Mouse (Mus musculus): Measurements from ENCODE around the gene Nkain4. TPM values are rescaled to one million over a fixed set of nuclear protein-coding genes. Genes with fewer than 3 reads are reported as not detected.

Nkain4 gene
- polyA plus RNA-seq, 1 experiment from 2014 or later, result 109 TPM

GRCm38 (mm10) chr2:180902086-180902485 lies 52.4 kb downstream of the Nkain4 start:
- H3K27me3 ChIP-seq, result peaks cover 5% of the 10 kb centered on the region; the same call in 1 of the 2 replicates
- H3K27ac ChIP-seq, result no peak overlapping the region
- ATAC-seq (ENCODE audit: borderline replicate concordance, extremely low read depth, low FRiP score, low TSS enrichment), result no peak
- H3K9ac ChIP-seq, result no peak overlapping the region
- H3K9me3 ChIP-seq, result no peaks in the 10 kb centered on the region
- H3K4me1 ChIP-seq, result no peaks in the 10 kb centered on the region
- no peak overlapping the region for H3K4me2 ChIP-seq
- H3K4me3 ChIP-seq, result no peak overlapping the region
- peaks cover 29% of the 10 kb centered on the region for H3K36me3 ChIP-seq
- 35% methylated on average over 2 of the region's 2 CpGs for WGBS

- Histone ChIP-seq H3K36me3 (no peaks in the 10 kb centered on the region), H3K27me3 (peaks cover 43% of the 10 kb centered on the region), H3K4me2 (no peak overlapping the region), H3K27ac (no peak overlapping the region), H3K4me1 (peaks cover 20% of the 10 kb centered on the region), H3K4me3 (no peak overlapping the region), H3K9ac (no peak overlapping the region), H3K9me3 (no peaks in the 10 kb centered on the region)
- 72% methylated on average over 6 of the region's 6 CpGs for WGBS
- ATAC-seq (ENCODE audit: borderline replicate concordance, extremely low read depth, low FRiP score, low TSS enrichment), result no peak
Observed at GRCm38 (mm10) chr2:180897857-180898256, 56.6 kb downstream of the Nkain4 start.

- Histone ChIP-seq H3K4me2 (no peak overlapping the region), H3K9me3 (no peaks in the 10 kb centered on the region), H3K4me1 (peaks cover 25% of the 10 kb centered on the region), H3K27me3 (peaks cover 52% of the 10 kb centered on the region), H3K4me3 (no peak overlapping the region), H3K9ac (no peak overlapping the region), H3K36me3 (no peaks in the 10 kb centered on the region), H3K27ac (no peak overlapping the region)
- 71% methylated on average over 15 of the region's 15 CpGs for WGBS
- ATAC-seq (ENCODE audit: borderline replicate concordance, extremely low read depth, low FRiP score, low TSS enrichment), result no peak
Observed at GRCm38 (mm10) chr2:180896819-180897625, 57.5 kb downstream of the Nkain4 start.

- Histone ChIP-seq H3K4me1 (peaks cover 25% of the 10 kb centered on the region), H3K9ac (no peak overlapping the region), H3K9me3 (no peaks in the 10 kb centered on the region), H3K36me3 (no peaks in the 10 kb centered on the region), H3K4me2 (no peak overlapping the region), H3K27ac (no peak overlapping the region), H3K27me3 (peaks cover 62% of the 10 kb centered on the region), H3K4me3 (no peak overlapping the region)
- ATAC-seq (ENCODE audit: borderline replicate concordance, extremely low read depth, low FRiP score, low TSS enrichment), result no peak
- 64% methylated on average over 11 of the region's 11 CpGs for WGBS
Observed at GRCm38 (mm10) chr2:180895837-180896525, 58.5 kb downstream of the Nkain4 start.

GRCm38 (mm10) chr2:180895321-180895720 lies 59.2 kb downstream of the Nkain4 start:
- Histone ChIP-seq H3K4me2 (no peak overlapping the region), H3K27ac (no peak overlapping the region), H3K36me3 (no peaks in the 10 kb centered on the region), H3K4me1 (peaks cover 27% of the 10 kb centered on the region), H3K4me3 (no peak overlapping the region), H3K27me3 (peaks cover 69% of the 10 kb centered on the region), H3K9me3 (no peaks in the 10 kb centered on the region), H3K9ac (no peak overlapping the region)
- no peak for ATAC-seq (ENCODE audit: borderline replicate concordance, extremely low read depth, low FRiP score, low TSS enrichment)
- 67% methylated on average over 3 of the region's 3 CpGs for WGBS

GRCm38 (mm10) chr2:180894734-180895133 lies 59.8 kb downstream of the Nkain4 start:
- under 1% methylated on average over 13 of the region's 13 CpGs for WGBS
- Histone ChIP-seq H3K27ac (no peak overlapping the region), H3K9ac (no peak overlapping the region), H3K27me3 (peaks cover 74% of the 10 kb centered on the region), H3K4me1 (peaks cover 29% of the 10 kb centered on the region), H3K36me3 (no peaks in the 10 kb centered on the region), H3K4me2 (peak overlapping the region; percentile 74; the same call in 1 of the 2 replicates), H3K9me3 (no peaks in the 10 kb centered on the region), H3K4me3 (peak overlapping the region; percentile 39; the same call in 1 of the 2 replicates)
- ATAC-seq (ENCODE audit: borderline replicate concordance, extremely low read depth, low FRiP score, low TSS enrichment), result no peak

GRCm38 (mm10) chr2:180894029-180894623 lies 60.4 kb downstream of the Nkain4 start:
- no peak overlapping the region for H3K9ac ChIP-seq
- no peaks in the 10 kb centered on the region for H3K9me3 ChIP-seq
- H3K4me3 ChIP-seq, result peak overlapping the region; percentile 39
- peak overlapping the region; percentile 74 for H3K4me2 ChIP-seq
- under 1% methylated on average over 52 of the region's 57 CpGs for WGBS
- ATAC-seq (ENCODE audit: borderline replicate concordance, extremely low read depth, low FRiP score, low TSS enrichment), result peak; percentile 13; the same call in 1 of the 2 replicates
- H3K36me3 ChIP-seq, result no peaks in the 10 kb centered on the region
- no peak overlapping the region for H3K27ac ChIP-seq
- H3K27me3 ChIP-seq, result peaks cover 81% of the 10 kb centered on the region
- peaks cover 29% of the 10 kb centered on the region for H3K4me1 ChIP-seq

GRCm38 (mm10) chr2:180893537-180894028 lies 60.9 kb downstream of the Nkain4 start:
- no peaks in the 10 kb centered on the region for H3K9me3 ChIP-seq
- H3K4me3 ChIP-seq, result peak overlapping the region; percentile 39
- no peaks in the 10 kb centered on the region for H3K36me3 ChIP-seq
- under 1% methylated on average over 32 of the region's 50 CpGs for WGBS
- H3K9ac ChIP-seq, result no peak overlapping the region
- peak overlapping the region; percentile 74 for H3K4me2 ChIP-seq
- H3K27ac ChIP-seq, result no peak overlapping the region
- H3K27me3 ChIP-seq, result peaks cover 86% of the 10 kb centered on the region
- H3K4me1 ChIP-seq, result peaks cover 29% of the 10 kb centered on the region
- no peak for ATAC-seq (ENCODE audit: borderline replicate concordance, extremely low read depth, low FRiP score, low TSS enrichment)

- H3K36me3 ChIP-seq, result no peaks in the 10 kb centered on the region
- 1% methylated on average over 85 of the region's 97 CpGs for WGBS
- H3K4me2 ChIP-seq, result peak overlapping the region; percentile 74
- peak overlapping the region; percentile 39 for H3K4me3 ChIP-seq
- H3K9ac ChIP-seq, result no peak overlapping the region
- H3K27me3 ChIP-seq, result peaks cover 92% of the 10 kb centered on the region
- H3K27ac ChIP-seq, result no peak overlapping the region
- no peaks in the 10 kb centered on the region for H3K9me3 ChIP-seq
- ATAC-seq (ENCODE audit: borderline replicate concordance, extremely low read depth, low FRiP score, low TSS enrichment), result no peak
- peaks cover 29% of the 10 kb centered on the region for H3K4me1 ChIP-seq
Observed at GRCm38 (mm10) chr2:180892841-180893521, 61.5 kb downstream of the Nkain4 start.

GRCm38 (mm10) chr2:180891835-180892323 lies 62.6 kb downstream of the Nkain4 start:
- H3K36me3 ChIP-seq, result no peaks in the 10 kb centered on the region
- no peak overlapping the region for H3K4me3 ChIP-seq
- H3K27ac ChIP-seq, result no peak overlapping the region
- no peak overlapping the region for H3K9ac ChIP-seq
- H3K4me2 ChIP-seq, result no peak overlapping the region
- 11% methylated on average over 9 of the region's 9 CpGs for WGBS
- no peaks in the 10 kb centered on the region for H3K9me3 ChIP-seq
- H3K27me3 ChIP-seq, result peaks cover 96% of the 10 kb centered on the region
- no peak for ATAC-seq (ENCODE audit: borderline replicate concordance, extremely low read depth, low FRiP score, low TSS enrichment)
- H3K4me1 ChIP-seq, result peaks cover 29% of the 10 kb centered on the region

GRCm38 (mm10) chr2:180891075-180891834 lies 63.2 kb downstream of the Nkain4 start:
- H3K9ac ChIP-seq, result no peak overlapping the region
- H3K9me3 ChIP-seq, result no peaks in the 10 kb centered on the region
- peaks cover 29% of the 10 kb centered on the region for H3K4me1 ChIP-seq
- H3K36me3 ChIP-seq, result no peaks in the 10 kb centered on the region
- 2% methylated on average over 37 of the region's 37 CpGs for WGBS
- no peak overlapping the region for H3K27ac ChIP-seq
- H3K4me3 ChIP-seq, result no peak overlapping the region
- no peak for ATAC-seq (ENCODE audit: borderline replicate concordance, extremely low read depth, low FRiP score, low TSS enrichment)
- no peak overlapping the region for H3K4me2 ChIP-seq
- H3K27me3 ChIP-seq, result peaks cover 95% of the 10 kb centered on the region

Data from lung, embryonic 15.5 days (tissue).